Mouse (Mus musculus) kidney, embryonic 16.5 days (tissue): ENCODE data around the gene Sirt3. TPM values are rescaled to one million over a fixed set of nuclear protein-coding genes. Genes with fewer than 3 reads are reported as not detected.
A peak's percentile ranks its signal among the peaks of the same experiment; 100 is the strongest.
"Not testable (repeated sequence)": the region's sequence is repeated elsewhere in the genome, so short reads cannot be mapped to it uniquely, and the experiment has no call there.

Source experiments
- ATAC-seq: fragments of 200-750 bp; cut with Nextera tagmentation; 2 replicates; pipeline ENCODE4 v1.8.0; 2017; ENCODE audit warnings: moderate TSS enrichment; ENCODE audit not compliant: low FRiP score, low TSS enrichment
- H3K27ac ChIP-seq: fragments of 300-500 bp; sonication (generic); 2 replicates; pipeline ENCODE4 v1.5.1; 2014; ENCODE audit warnings: low read length
- H3K27me3 ChIP-seq: fragments of 300-500 bp; sonication (generic); 2 replicates; pipeline ENCODE4 v1.6.1; 2014; ENCODE audit warnings: low read length, control low read depth, mixed read lengths; ENCODE audit not compliant: insufficient read depth
- H3K36me3 ChIP-seq: fragments of 300-500 bp; sonication (generic); 2 replicates; pipeline ENCODE4 v1.6.1; 2014; ENCODE audit warnings: low read length, control low read depth, mixed read lengths; ENCODE audit not compliant: insufficient read depth
- H3K4me1 ChIP-seq: fragments of 300-500 bp; sonication (generic); 2 replicates; pipeline ENCODE4 v1.6.1; 2014; ENCODE audit warnings: low read length, control low read depth, mixed read lengths; ENCODE audit not compliant: insufficient read depth
- H3K4me2 ChIP-seq: fragments of 300-500 bp; sonication (generic); replicated peaks from 2 replicates; pipeline ENCODE4 v1.6.1; 2014; ENCODE audit warnings: low read depth, low read length
- H3K4me3 ChIP-seq: fragments of 300-500 bp; sonication (generic); 2 replicates; pipeline ENCODE4 v1.5.1; 2014; ENCODE audit warnings: mild to moderate bottlenecking, low read length
- H3K9ac ChIP-seq: fragments of 300-500 bp; sonication (generic); replicated peaks from 2 replicates; pipeline ENCODE4 v1.6.1; 2014; ENCODE audit warnings: low read length
- H3K9me3 ChIP-seq: fragments of 300-500 bp; sonication (generic); 2 replicates; pipeline ENCODE4 v1.6.1; 2016; ENCODE audit warnings: low read length, control low read depth
- WGBS: fragments of 180-500 bp; shearing (Covaris S2); extraction: QIAGEN DNeasy Blood & Tissue Kit; methylation state at CpG from one replicate; pipeline ENCODE4 v1.1.7; 2014; 5-methylcytosine and 5-hydroxymethylcytosine counted together
- polyA plus RNA-seq: library from polyadenylated mRNA; unstranded; fragments of >200 nt; fragmentation: Nextera tagmentation; extraction: Ambion mirVana; gene quantifications from 2 replicates; pipeline ENCODE4 v1.2.1, GENCODE M21; 2015

The Sirt3 gene
- polyA plus RNA-seq, 1 experiment from 2014 or later = 42.6 TPM

GRCm38 (mm10) chr7:140900220-140900619 is 18.1 kb upstream of the Sirt3 start, which contains the start of gene Cox8b:
Cox8b (minus strand) TSS chr7:140900446.
- Histone ChIP-seq H3K9ac (no peak within 1 kb of the TSS; the same call in 1 of the 2 replicates), H3K4me3 (no peak within 1 kb of the TSS), H3K27me3 (no peaks in the 10 kb centered on the region), H3K4me1 (peaks cover 4% of the 10 kb centered on the region; the same call in 1 of the 2 replicates), H3K9me3 (no peaks in the 10 kb centered on the region), H3K36me3 (peaks cover 31% of the 10 kb centered on the region), H3K4me2 (no peak within 1 kb of the TSS), H3K27ac (no peak within 1 kb of the TSS)
- 51% methylated on average over 10 of the region's 10 CpGs for WGBS
- no peak for ATAC-seq

- Histone ChIP-seq H3K4me3 (no peak overlapping the region), H3K27me3 (no peaks in the 10 kb centered on the region), H3K9ac (no peak overlapping the region; the same call in 1 of the 2 replicates), H3K27ac (no peak overlapping the region), H3K4me1 (peaks cover 4% of the 10 kb centered on the region; the same call in 1 of the 2 replicates), H3K36me3 (peaks cover 41% of the 10 kb centered on the region), H3K4me2 (no peak overlapping the region), H3K9me3 (no peaks in the 10 kb centered on the region)
- no peak for ATAC-seq
- WGBS = 80% methylated on average over 3 of the region's 3 CpGs
Observed at GRCm38 (mm10) chr7:140899121-140899520, 17.0 kb upstream of the Sirt3 start.

- no peak overlapping the region for H3K27ac ChIP-seq
- no peaks in the 10 kb centered on the region for H3K27me3 ChIP-seq
- H3K4me1 ChIP-seq = peaks cover 1% of the 10 kb centered on the region; the same call in 1 of the 2 replicates
- no peak overlapping the region for H3K4me2 ChIP-seq
- no peaks in the 10 kb centered on the region for H3K9me3 ChIP-seq
- H3K9ac ChIP-seq = no peak overlapping the region
- ATAC-seq = no peak
- peaks cover 49% of the 10 kb centered on the region for H3K36me3 ChIP-seq
- WGBS = 81% methylated on average over 7 of the region's 7 CpGs
- no peak overlapping the region for H3K4me3 ChIP-seq
Observed at GRCm38 (mm10) chr7:140897863-140898262, 15.8 kb upstream of the Sirt3 start.

GRCm38 (mm10) chr7:140894611-140895010 is 12.5 kb upstream of the Sirt3 start:
- Histone ChIP-seq H3K4me2 (no peak overlapping the region), H3K36me3 (peaks cover 67% of the 10 kb centered on the region), H3K27me3 (no peaks in the 10 kb centered on the region), H3K9ac (no peak overlapping the region), H3K9me3 (no peaks in the 10 kb centered on the region), H3K4me1 (no peaks in the 10 kb centered on the region), H3K27ac (no peak overlapping the region), H3K4me3 (no peak overlapping the region)
- 96% methylated on average over 3 of the region's 3 CpGs for WGBS
- no peak for ATAC-seq

GRCm38 (mm10) chr7:140894031-140894430 is 11.9 kb upstream of the Sirt3 start:
- Histone ChIP-seq H3K9me3 (no peaks in the 10 kb centered on the region), H3K27ac (no peak overlapping the region), H3K4me2 (no peak overlapping the region), H3K4me1 (no peaks in the 10 kb centered on the region), H3K27me3 (no peaks in the 10 kb centered on the region), H3K9ac (no peak overlapping the region), H3K4me3 (no peak overlapping the region), H3K36me3 (peaks cover 71% of the 10 kb centered on the region)
- WGBS = 90% methylated on average over 7 of the region's 7 CpGs
- ATAC-seq = no peak

- peaks cover 67% of the 10 kb centered on the region for H3K36me3 ChIP-seq
- H3K9me3 ChIP-seq, H3K4me1 ChIP-seq, H3K4me3 ChIP-seq, H3K27ac ChIP-seq, H3K4me2 ChIP-seq, H3K27me3 ChIP-seq, ATAC-seq, H3K9ac ChIP-seq: not testable (repeated sequence)
- WGBS = 95% methylated on average over 16 of the region's 16 CpGs
Observed at GRCm38 (mm10) chr7:140890636-140891035, 8.5 kb upstream of the Sirt3 start.

GRCm38 (mm10) chr7:140882469-140882803 is 327 bp upstream of the Sirt3 start:
- Histone ChIP-seq H3K4me2 (peak overlapping the region; percentile 74), H3K27ac (peak overlapping the region; percentile 94), H3K4me3 (peak overlapping the region; percentile 84), H3K36me3 (peaks cover 12% of the 10 kb centered on the region), H3K9me3 (no peaks in the 10 kb centered on the region), H3K9ac (peak overlapping the region; percentile 81), H3K27me3 (no peaks in the 10 kb centered on the region), H3K4me1 (peaks cover 17% of the 10 kb centered on the region)
- ATAC-seq = peak; percentile 64
- 0% methylated on average over 12 of the region's 12 CpGs for WGBS

- 12% methylated on average over 8 of the region's 8 CpGs for WGBS
- no peaks in the 10 kb centered on the region for H3K27me3 ChIP-seq
- no peaks in the 10 kb centered on the region for H3K9me3 ChIP-seq
- H3K36me3 ChIP-seq = peaks cover 6% of the 10 kb centered on the region; the same call in 1 of the 2 replicates
- peak overlapping the region; percentile 84 for H3K4me3 ChIP-seq
- no peak for ATAC-seq
- peak overlapping the region; percentile 85; the same call in 1 of the 2 replicates for H3K9ac ChIP-seq
- H3K27ac ChIP-seq = peak overlapping the region; percentile 31; the same call in 1 of the 2 replicates
- peak overlapping the region; percentile 74 for H3K4me2 ChIP-seq
- peaks cover 17% of the 10 kb centered on the region for H3K4me1 ChIP-seq
Observed at GRCm38 (mm10) chr7:140880865-140881515, 1.1 kb downstream of the Sirt3 start.

GRCm38 (mm10) chr7:140880419-140880818 is 1.7 kb downstream of the Sirt3 start:
- no peaks in the 10 kb centered on the region for H3K9me3 ChIP-seq
- no peak overlapping the region for H3K4me3 ChIP-seq
- no peak for ATAC-seq
- H3K27me3 ChIP-seq = no peaks in the 10 kb centered on the region
- H3K27ac ChIP-seq = peak overlapping the region; percentile 31; the same call in 1 of the 2 replicates
- H3K4me1 ChIP-seq = peaks cover 17% of the 10 kb centered on the region
- peaks cover 10% of the 10 kb centered on the region; the same call in 1 of the 2 replicates for H3K36me3 ChIP-seq
- whole genome bisulfite sequencing = 72% methylated on average over 3 of the region's 3 CpGs
- H3K9ac ChIP-seq = peak overlapping the region; percentile 28; the same call in 1 of the 2 replicates
- H3K4me2 ChIP-seq = peak overlapping the region; percentile 74; the same call in 1 of the 2 replicates

- no peaks in the 10 kb centered on the region for H3K27me3 ChIP-seq
- H3K9me3 ChIP-seq = no peaks in the 10 kb centered on the region
- no peak overlapping the region for H3K4me2 ChIP-seq
- peaks cover 17% of the 10 kb centered on the region for H3K4me1 ChIP-seq
- H3K9ac ChIP-seq = no peak overlapping the region
- no peak for ATAC-seq
- peaks cover 16% of the 10 kb centered on the region; the same call in 1 of the 2 replicates for H3K36me3 ChIP-seq
- H3K27ac ChIP-seq = no peak overlapping the region
- 91% methylated on average over 7 of the region's 7 CpGs for WGBS
- H3K4me3 ChIP-seq = no peak overlapping the region
Observed at GRCm38 (mm10) chr7:140879355-140879754, 2.8 kb downstream of the Sirt3 start.
